Mouse (Mus musculus): ENCODE results near the gene Mllt3.

- TF ChIP-seq POLR2A (IDR thresholded peaks at IDR 0.05; ENCODE audit: insufficient read length, low read depth), result no peak
- no peak for TF ChIP-seq TCF3 (IDR thresholded peaks at IDR 0.05; ENCODE audit: insufficient read length, low read depth)
- no peak for TF ChIP-seq MAX (IDR thresholded peaks at IDR 0.05; ENCODE audit: low read depth)
- TF ChIP-seq USF1 (IDR thresholded peaks at IDR 0.05; ENCODE audit: low read depth), result no peak
- no peak for TF ChIP-seq TCF12 (IDR thresholded peaks at IDR 0.05; ENCODE audit: insufficient read depth, poor library complexity, severe bottlenecking)
- no peak for TF ChIP-seq MYOG (IDR thresholded peaks at IDR 0.05; ENCODE audit: control insufficient read depth in 1 of 3, insufficient read depth in 1 of 3, insufficient read length in 2 of 3, low read depth in 2 of 3)
- TF ChIP-seq CEBPB (IDR thresholded peaks at IDR 0.05; ENCODE audit: insufficient read depth, poor library complexity, severe bottlenecking), result no peak
- TF ChIP-seq REST (IDR thresholded peaks at IDR 0.05; ENCODE audit: insufficient read depth, insufficient read length), result no peak
- no peak for TF ChIP-seq MYOD1 (IDR thresholded peaks at IDR 0.05; ENCODE audit: control insufficient read depth in 1 of 3, insufficient read length in 2 of 3, low read depth in 2 of 3)
- no peak for TF ChIP-seq POLR2AphosphoS2 (IDR thresholded peaks at IDR 0.05; ENCODE audit: insufficient read length, low read depth)
Observed at GRCm38 (mm10) chr4:87750856-87751514, 282.2 kb downstream of the Mllt3 start.
